Mouse (Mus musculus) liver, embryonic 15.5 days (tissue): ENCODE data around the gene Camk2d. TPM values are rescaled to one million over a fixed set of nuclear protein-coding genes. Genes with fewer than 3 reads are reported as not detected.

ENCODE experiments used
- ATAC-seq: fragments of 200-750 bp; cut with Nextera tagmentation; 2 replicates; pipeline ENCODE4 v1.8.0; 2017; ENCODE audit warnings: moderate number of reproducible peaks, mild to moderate bottlenecking, moderate library complexity; ENCODE audit not compliant: insufficient read depth
- H3K27ac ChIP-seq: fragments of 300-500 bp; sonication (generic); replicated peaks from 2 replicates; pipeline ENCODE4 v1.5.1; 2015; ENCODE audit warnings: mild to moderate bottlenecking, inconsistent platforms
- H3K27me3 ChIP-seq: fragments of 300-500 bp; sonication (generic); 2 replicates; pipeline ENCODE4 v1.6.1; 2015; ENCODE audit warnings: mild to moderate bottlenecking, inconsistent platforms
- H3K36me3 ChIP-seq: fragments of 300-500 bp; sonication (generic); replicated peaks from 2 replicates; pipeline ENCODE4 v1.6.1; 2015; ENCODE audit warnings: moderate library complexity, mild to moderate bottlenecking, inconsistent platforms
- H3K4me1 ChIP-seq: fragments of 300-500 bp; sonication (generic); replicated peaks from 2 replicates; pipeline ENCODE4 v1.6.1; 2015; ENCODE audit warnings: inconsistent platforms
- H3K4me2 ChIP-seq: fragments of 300-500 bp; sonication (generic); 2 replicates; pipeline ENCODE4 v1.6.1; 2015; ENCODE audit warnings: moderate library complexity, mild to moderate bottlenecking, inconsistent platforms
- H3K4me3 ChIP-seq: fragments of 300-500 bp; sonication (generic); replicated peaks from 2 replicates; pipeline ENCODE4 v1.5.1; 2015; ENCODE audit warnings: mild to moderate bottlenecking, inconsistent platforms
- H3K9ac ChIP-seq: fragments of 300-500 bp; sonication (generic); 2 replicates; pipeline ENCODE4 v1.6.1; 2015; ENCODE audit warnings: moderate library complexity, mild to moderate bottlenecking, inconsistent platforms
- H3K9me3 ChIP-seq: fragments of 300-500 bp; sonication (generic); replicated peaks from 2 replicates; pipeline ENCODE4 v1.6.1; 2016; ENCODE audit warnings: inconsistent platforms
- WGBS: fragments of 180-500 bp; shearing (Covaris S2); methylation state at CpG from one replicate; pipeline ENCODE4 v1.1.7; 2015; ENCODE audit warnings: mixed read lengths; ENCODE audit not compliant: insufficient replicate concordance; 5-methylcytosine and 5-hydroxymethylcytosine counted together
- polyA plus RNA-seq: library from polyadenylated mRNA; unstranded; fragments of >200 nt; fragmentation: Nextera tagmentation; extraction: Ambion mirVana; gene quantifications from 2 replicates; pipeline ENCODE4 v1.2.1, GENCODE M21; 2015

Gene Camk2d
- polyA plus RNA-seq, 1 experiment from 2014 or later, result 3.8 TPM

- 12% methylated on average over 1 of the region's 1 CpGs for WGBS
- no peaks in the 10 kb centered on the region for H3K36me3 ChIP-seq
- no peak overlapping the region for H3K4me3 ChIP-seq
- H3K4me2 ChIP-seq, result no peak overlapping the region
- H3K9ac ChIP-seq, result no peak overlapping the region
- no peak for ATAC-seq
- H3K4me1 ChIP-seq, result no peaks in the 10 kb centered on the region
- H3K9me3 ChIP-seq, result no peaks in the 10 kb centered on the region
- H3K27me3 ChIP-seq, result no peaks in the 10 kb centered on the region
- no peak overlapping the region for H3K27ac ChIP-seq
Observed at GRCm38 (mm10) chr3:126878233-126878632, 282.1 kb downstream of the Camk2d start.

- no peak for ATAC-seq
- no peaks in the 10 kb centered on the region for H3K9me3 ChIP-seq
- H3K27me3 ChIP-seq, result no peaks in the 10 kb centered on the region
- H3K27ac ChIP-seq, result no peak overlapping the region
- no peak overlapping the region for H3K4me3 ChIP-seq
- H3K4me1 ChIP-seq, result no peaks in the 10 kb centered on the region
- no peaks in the 10 kb centered on the region for H3K36me3 ChIP-seq
- H3K9ac ChIP-seq, result no peak overlapping the region
- H3K4me2 ChIP-seq, result no peak overlapping the region
- WGBS, result 62% methylated on average over 4 of the region's 4 CpGs
Observed at GRCm38 (mm10) chr3:126886090-126886489, 290.0 kb downstream of the Camk2d start.

- WGBS, result 56% methylated on average over 4 of the region's 4 CpGs
- H3K36me3 ChIP-seq, result no peaks in the 10 kb centered on the region
Observed at GRCm38 (mm10) chr3:126886644-126887043, 290.5 kb downstream of the Camk2d start.

More at GRCm38 (mm10) chr3:126886644-126887043, 290.5 kb downstream of the Camk2d start:
- Histone ChIP-seq H3K27ac (no peak overlapping the region), H3K9me3 (no peaks in the 10 kb centered on the region), H3K4me1 (no peaks in the 10 kb centered on the region), H3K27me3 (no peaks in the 10 kb centered on the region), H3K9ac (no peak overlapping the region), H3K4me2 (no peak overlapping the region), H3K4me3 (no peak overlapping the region)
- no peak for ATAC-seq

Other genes with a start within 250 kb of the Camk2d start
- gene Arsj, start 232.6 kb upstream of the Camk2d start, polyA plus RNA-seq, result 0.05 TPM in 1 of 2 replicates, not detected in the other